Mouse (Mus musculus): ENCODE data around the gene Cyp46a1.

Cyp46a1 gene

DNA sequence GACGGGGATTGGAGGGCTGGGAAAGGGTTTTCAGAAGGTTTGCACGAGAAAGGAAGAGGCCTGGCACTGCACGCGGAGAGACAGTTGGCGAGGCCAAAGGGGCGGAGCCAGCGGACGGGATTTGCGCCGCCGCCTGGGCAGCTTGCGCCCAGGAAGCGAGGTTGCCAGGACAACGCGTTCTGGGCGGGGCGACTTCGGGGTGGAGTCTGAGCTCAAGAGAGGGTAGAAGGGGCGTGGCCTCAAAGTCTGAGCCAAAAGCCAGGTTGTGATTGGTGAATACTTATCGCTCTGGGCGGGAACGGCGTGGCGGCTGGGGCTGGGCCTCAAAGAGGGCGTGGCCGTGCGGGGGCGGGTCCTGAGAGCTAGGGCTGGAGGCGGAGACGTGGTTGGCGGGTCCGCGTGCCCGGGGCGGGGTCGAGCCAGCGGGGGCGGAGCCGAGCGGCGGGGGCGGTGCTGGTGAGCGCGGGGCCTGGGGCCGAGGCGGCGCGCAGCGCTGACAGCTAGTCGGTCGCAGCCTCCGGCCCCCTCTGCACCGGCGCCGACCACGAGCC, at the start of gene Cyp46a1:
Gene Cyp46a1, plus strand, starts transcription at position 487 of the 551 bp plus-strand sequence.
- TF ChIP-seq GATA4 (IDR thresholded peaks at IDR 0.05; ENCODE audit: insufficient replicate concordance, low read length), result peak; percentile 92; the same call in 1 of the 2 replicates

- TF ChIP-seq GATA4 (IDR thresholded peaks at IDR 0.05; ENCODE audit: insufficient replicate concordance, low read length), result no peak
These were observed 49.5 kb upstream of the Cyp46a1 start for GRCm38 (mm10) chr12:108284455-108285224.

DNA sequence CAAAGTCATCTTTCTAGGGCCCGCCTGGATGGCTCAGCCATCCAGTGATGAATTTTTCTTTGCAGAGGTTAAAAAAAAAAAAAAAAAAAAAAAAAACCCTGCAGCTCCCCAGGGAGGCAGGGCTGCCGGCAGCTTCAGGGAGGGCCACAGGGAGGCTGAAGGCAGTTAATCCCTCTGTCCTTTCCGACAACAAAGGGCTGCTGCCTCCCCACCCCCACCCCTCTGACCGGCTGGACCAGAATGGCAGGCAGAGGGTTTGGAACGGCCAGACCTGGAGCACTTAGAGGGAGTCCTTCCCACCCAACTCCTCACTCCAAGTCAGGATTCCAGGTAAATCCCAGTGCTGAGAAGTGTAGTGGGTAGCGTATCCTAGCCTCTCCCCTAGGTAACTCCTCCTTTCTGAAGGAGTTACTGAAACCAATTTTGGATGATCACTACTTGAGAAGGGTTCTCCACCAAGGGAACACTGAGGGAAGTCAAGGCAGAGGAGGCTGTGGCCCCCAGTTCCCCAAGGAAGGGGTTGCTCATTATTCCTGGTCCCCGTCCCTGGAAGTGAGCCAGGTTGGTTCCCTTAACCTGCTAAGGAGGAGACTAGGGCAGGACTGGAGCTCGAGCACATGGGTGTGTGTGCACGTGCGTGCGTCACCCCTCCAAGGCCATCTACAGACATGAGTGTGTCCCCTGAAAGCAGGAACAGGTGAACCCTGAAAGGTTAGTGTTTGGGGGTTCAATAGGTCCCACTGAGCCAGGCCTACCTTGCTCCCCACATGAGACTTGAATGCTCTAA, 48.8 kb upstream of the Cyp46a1 start:
- TF ChIP-seq GATA4 (IDR thresholded peaks at IDR 0.05; ENCODE audit: insufficient replicate concordance, low read length), result no peak

DNA sequence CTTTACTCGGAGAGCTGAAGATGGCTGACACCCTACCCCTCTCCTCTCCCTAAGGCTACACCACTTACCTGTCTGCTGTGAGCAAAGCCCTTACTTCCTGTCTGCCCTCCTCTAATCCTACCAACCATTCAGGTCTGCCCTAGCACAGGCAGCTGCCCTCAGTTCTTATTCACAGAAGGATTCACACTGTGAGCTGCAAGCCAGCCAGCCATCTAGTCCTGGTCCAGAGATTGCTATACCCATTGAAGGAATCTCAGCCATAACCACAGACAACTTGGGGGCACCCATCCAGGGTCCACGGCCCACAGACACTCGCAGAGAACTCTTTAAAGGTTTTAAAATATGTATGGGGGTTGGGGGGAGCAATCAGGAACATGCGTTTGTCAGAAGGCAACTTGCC, 47.8 kb upstream of the Cyp46a1 start:
- TF ChIP-seq GATA4 (IDR thresholded peaks at IDR 0.05; ENCODE audit: insufficient replicate concordance, low read length), result no peak

DNA sequence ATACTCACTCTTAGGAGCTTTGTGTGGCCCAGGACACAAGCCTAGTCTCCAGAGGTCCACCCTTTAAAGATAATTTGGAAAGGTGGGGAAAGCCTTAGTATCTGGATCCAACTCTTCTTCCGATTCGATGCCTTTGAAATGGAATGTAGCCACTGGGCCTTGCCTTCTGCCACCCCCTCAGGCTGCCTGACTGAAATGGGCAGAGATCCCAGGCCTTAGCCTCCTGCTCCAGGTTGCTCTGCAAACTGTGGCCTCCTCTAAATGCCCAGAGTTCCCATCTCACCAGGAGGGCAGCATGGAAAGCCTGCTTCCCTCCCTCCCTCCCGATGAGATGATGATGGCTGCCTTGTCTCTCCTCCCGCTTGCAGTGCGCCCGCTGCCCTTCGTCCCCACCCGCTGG, 47.2 kb upstream of the Cyp46a1 start:
- no peak for TF ChIP-seq GATA4 (IDR thresholded peaks at IDR 0.05; ENCODE audit: insufficient replicate concordance, low read length)

DNA sequence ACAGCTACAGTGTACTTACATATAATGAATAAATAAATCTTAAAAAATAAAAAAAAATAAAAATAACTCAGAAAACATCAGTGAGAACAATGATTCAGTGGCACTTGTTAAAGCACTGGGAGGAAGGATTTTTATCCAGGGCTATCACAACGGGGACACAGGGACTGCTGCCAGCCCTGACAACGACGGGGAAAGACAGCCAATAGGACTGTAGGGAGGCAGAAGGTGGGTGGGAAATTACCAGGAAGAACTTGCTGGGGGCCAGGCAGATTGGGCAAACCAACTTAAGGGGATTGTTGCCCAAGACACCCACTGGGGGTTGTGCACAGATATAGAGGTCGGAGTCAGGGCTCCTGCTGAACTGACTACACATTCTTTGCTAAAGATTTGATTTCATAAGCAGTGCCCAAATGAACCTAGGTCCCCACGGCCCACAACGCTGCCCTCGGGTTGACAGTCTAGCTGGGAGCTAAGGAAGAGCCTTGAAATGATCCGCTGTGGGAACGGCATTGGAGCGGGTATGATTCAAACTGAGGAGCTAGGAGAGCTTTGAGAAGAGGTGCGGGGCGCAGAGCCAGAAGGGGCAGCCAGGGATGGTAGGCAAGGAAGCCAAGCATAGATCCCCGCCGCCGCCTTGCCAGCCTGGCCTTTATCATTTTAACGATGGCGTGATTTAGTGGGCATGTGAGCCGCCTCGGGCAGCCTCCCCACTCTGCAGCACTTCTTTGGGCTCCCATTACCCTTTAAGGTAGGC, 45.9 kb upstream of the Cyp46a1 start:
- TF ChIP-seq GATA4 (IDR thresholded peaks at IDR 0.05; ENCODE audit: insufficient replicate concordance, low read length), result no peak

GRCm38 (mm10) chr12:108292419-108292818, 41.8 kb upstream of the Cyp46a1 start:
- no peak for TF ChIP-seq GATA4 (IDR thresholded peaks at IDR 0.05; ENCODE audit: insufficient replicate concordance, low read length)

DNA sequence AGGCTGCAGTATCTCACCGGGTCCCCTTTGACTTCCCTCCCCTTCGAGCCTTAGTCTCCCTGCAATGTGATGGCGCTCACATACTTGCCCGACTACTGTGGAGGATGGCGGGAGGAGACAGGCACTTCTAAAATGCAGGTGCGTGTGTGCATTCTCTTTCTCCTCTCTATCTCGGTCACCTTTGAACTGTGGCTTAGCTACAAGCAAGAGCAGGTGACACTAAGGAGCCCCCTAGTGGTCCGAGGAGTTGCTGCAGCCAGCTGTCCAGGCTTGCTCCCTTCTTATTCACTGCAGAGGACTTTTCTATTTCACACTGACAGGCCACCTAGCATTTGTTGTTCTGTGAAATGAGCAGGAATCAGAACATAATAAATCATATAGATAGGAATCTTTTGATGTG, 41.2 kb upstream of the Cyp46a1 start:
- TF ChIP-seq GATA4 (IDR thresholded peaks at IDR 0.05; ENCODE audit: insufficient replicate concordance, low read length), result peak; percentile 84

DNA sequence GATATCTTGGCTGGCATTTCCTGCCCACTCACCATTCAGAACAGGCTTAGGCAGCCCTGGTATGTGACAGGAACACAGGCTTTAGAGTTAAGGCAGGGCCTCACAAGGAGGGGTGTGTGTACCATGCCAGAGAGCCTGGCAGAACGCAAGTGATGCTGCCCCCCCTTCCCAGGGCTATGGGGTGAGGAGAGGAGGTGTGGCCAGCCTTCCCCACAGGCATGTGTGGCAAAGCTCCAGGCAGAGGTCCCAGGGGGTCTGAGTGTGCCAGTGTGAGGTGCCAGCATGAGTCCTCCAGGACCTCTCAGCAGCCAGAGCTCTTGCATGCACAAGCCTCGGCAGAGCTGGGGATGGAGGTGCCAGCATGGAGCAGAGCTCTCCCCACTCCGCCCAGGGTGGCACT, 39.6 kb upstream of the Cyp46a1 start:
- TF ChIP-seq GATA4 (IDR thresholded peaks at IDR 0.05; ENCODE audit: insufficient replicate concordance, low read length), result no peak

DNA sequence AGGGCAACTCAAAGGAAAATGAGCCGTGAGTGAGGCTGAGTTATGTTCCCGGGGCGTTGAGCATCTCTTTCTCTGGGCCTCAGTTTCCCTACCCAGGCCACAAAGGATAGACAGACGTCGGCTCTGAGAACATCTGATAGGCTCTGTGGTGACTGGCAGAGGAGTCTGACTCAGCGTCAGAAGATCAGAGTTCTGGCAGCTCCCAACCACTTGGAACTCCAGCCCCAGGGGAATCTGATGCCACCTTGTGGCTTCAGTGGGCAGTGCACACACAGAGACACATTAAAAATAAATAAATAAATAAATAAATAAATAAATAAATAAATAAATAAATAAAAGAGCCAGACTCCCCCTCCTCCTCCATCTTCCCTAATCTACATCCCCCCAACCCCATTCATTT, 37.1 kb upstream of the Cyp46a1 start:
- TF ChIP-seq GATA4 (IDR thresholded peaks at IDR 0.05; ENCODE audit: insufficient replicate concordance, low read length), result no peak

GRCm38 (mm10) chr12:108301006-108301405, 33.2 kb upstream of the Cyp46a1 start:
- no peak for TF ChIP-seq GATA4 (IDR thresholded peaks at IDR 0.05; ENCODE audit: insufficient replicate concordance, low read length)

GRCm38 (mm10) chr12:108303778-108304365, 30.3 kb upstream of the Cyp46a1 start:
- no peak for TF ChIP-seq GATA4 (IDR thresholded peaks at IDR 0.05; ENCODE audit: insufficient replicate concordance, low read length)

DNA sequence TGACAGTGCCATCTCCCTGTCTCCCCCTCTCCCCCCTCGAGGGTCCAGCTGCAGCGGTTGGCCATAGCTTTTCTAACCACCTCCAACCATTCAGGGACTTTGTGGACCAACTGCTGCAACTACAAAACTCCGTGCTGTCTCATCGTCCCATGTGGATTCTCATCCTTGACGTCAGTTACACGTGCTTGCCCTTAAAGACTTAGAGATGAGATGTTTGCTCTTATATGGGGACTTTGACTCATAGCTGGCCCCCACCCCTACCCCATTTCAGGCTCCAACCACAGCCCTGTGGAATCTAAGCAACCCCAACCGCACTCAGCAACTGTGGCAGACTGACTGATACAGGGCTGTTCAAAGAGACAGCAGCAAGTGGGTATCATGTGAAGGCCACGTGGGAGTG, 29.0 kb upstream of the Cyp46a1 start:
- no peak for TF ChIP-seq GATA4 (IDR thresholded peaks at IDR 0.05; ENCODE audit: insufficient replicate concordance, low read length)

GRCm38 (mm10) chr12:108305812-108306794, 28.1 kb upstream of the Cyp46a1 start, which contains the start of gene Hhipl1:
Hhipl1 (plus strand) TSS chr12:108306270.
- no peak for TF ChIP-seq GATA4 (IDR thresholded peaks at IDR 0.05; ENCODE audit: insufficient replicate concordance, low read length)
